Mouse (Mus musculus): ENCODE measurements around the gene Atp6ap1l.

Atp6ap1l gene

GRCm38 (mm10) chr13:90885856-90886532 lies 19.2 kb downstream of the Atp6ap1l start:
- DNase-seq, result peak; percentile 31

- no peak for DNase-seq
Measured at GRCm38 (mm10) chr13:90881727-90882429, 23.3 kb downstream of the Atp6ap1l start.

GRCm38 (mm10) chr13:90871579-90871978 lies 33.6 kb downstream of the Atp6ap1l start:
- no peak for DNase-seq

GRCm38 (mm10) chr13:90869157-90869556 lies 36.0 kb downstream of the Atp6ap1l start:
- DNase-seq, result no peak

- no peak for DNase-seq
Measured at GRCm38 (mm10) chr13:90862138-90862537, 43.0 kb downstream of the Atp6ap1l start.

- no peak for DNase-seq
Measured at GRCm38 (mm10) chr13:90860888-90861431, 44.2 kb downstream of the Atp6ap1l start.

- DNase-seq, result no peak
Measured at GRCm38 (mm10) chr13:90852727-90853630, 52.2 kb downstream of the Atp6ap1l start.

GRCm38 (mm10) chr13:90851795-90852194 lies 53.4 kb downstream of the Atp6ap1l start:
- DNase-seq, result no peak

GRCm38 (mm10) chr13:90844191-90844590 lies 61.0 kb downstream of the Atp6ap1l start:
- peak; percentile 65 for DNase-seq

GRCm38 (mm10) chr13:90843412-90843811 lies 61.7 kb downstream of the Atp6ap1l start:
- DNase-seq, result no peak

GRCm38 (mm10) chr13:90841213-90841553 lies 64.0 kb downstream of the Atp6ap1l start:
- DNase-seq, result no peak

- DNase-seq, result no peak
Measured at GRCm38 (mm10) chr13:90840530-90841212, 64.5 kb downstream of the Atp6ap1l start.

- no peak for DNase-seq
Measured at GRCm38 (mm10) chr13:90833641-90834207, 71.4 kb downstream of the Atp6ap1l start.

Data from liver (tissue).